Mouse (Mus musculus) adrenal gland, postnatal 36 days (tissue): ENCODE results near the gene Ccm2l. TPM values are rescaled to one million over a fixed set of nuclear protein-coding genes. Genes with fewer than 3 reads are reported as not detected.

ENCODE experiments used
- DNase-seq, 2 experiments: peaks; one replicate each; pipeline ENCODE4 v3.0.0; 2021; ENCODE audit warnings: mixed read lengths in 1 of 2
- total RNA-seq, 2 experiments: library from RNA; stranded (reverse); gene quantifications; 2 replicates each; pipeline ENCODE4 v1.2.3; 2021

Gene Ccm2l
- total RNA-seq, 2 experiments from 2014 or later = 10.2 to 11.0 TPM

GRCm38 (mm10) chr2:153052700-153053351, 12.9 kb upstream of the Ccm2l start:
- peak; percentile 19 to 42 for DNase-seq

DNA sequence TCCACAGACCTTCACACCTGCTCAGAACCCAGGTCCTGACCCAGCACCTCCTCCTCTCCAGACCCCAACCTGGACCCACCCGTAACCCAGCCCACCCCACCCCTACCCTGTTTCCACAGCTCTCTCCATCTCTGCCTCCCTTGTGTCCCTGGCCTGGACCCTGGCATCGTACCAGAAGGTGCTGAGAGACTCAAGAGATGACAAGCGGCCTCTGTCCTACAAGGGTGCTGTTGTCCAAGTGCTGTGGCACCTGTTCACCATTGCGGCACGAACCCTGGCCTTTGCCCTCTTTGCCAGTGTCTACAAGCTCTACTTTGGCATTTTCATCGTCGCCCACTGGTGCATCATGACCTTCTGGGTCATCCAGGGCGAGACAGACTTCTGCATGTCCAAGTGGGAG, 11.9 kb upstream of the Ccm2l start:
- no peak for DNase-seq

- no peak for DNase-seq
Measured at GRCm38 (mm10) chr2:153055270-153055920, 10.4 kb upstream of the Ccm2l start.

DNA sequence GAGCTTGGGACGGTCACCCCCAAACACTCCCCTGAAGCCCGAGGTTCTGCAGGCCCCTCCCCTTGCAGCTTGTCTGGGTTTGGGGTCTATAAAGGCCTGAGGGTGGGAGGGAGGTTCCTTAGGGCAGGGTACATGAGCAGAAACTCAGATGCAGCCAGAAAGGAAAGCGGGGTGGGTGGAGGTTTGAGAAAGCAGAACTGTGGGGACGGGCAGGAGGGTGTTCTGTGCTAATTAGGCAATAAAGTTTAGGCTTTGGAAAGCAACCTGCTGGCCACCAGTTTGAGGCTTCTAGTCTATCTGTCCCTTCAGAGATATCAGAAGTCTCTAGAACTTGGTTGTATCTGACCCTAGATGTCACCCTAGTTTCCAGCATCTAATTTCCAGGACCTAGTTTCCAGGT, 7.4 kb upstream of the Ccm2l start:
- no peak for DNase-seq

GRCm38 (mm10) chr2:153060216-153060615, 5.5 kb upstream of the Ccm2l start:
- DNase-seq = no peak

DNA sequence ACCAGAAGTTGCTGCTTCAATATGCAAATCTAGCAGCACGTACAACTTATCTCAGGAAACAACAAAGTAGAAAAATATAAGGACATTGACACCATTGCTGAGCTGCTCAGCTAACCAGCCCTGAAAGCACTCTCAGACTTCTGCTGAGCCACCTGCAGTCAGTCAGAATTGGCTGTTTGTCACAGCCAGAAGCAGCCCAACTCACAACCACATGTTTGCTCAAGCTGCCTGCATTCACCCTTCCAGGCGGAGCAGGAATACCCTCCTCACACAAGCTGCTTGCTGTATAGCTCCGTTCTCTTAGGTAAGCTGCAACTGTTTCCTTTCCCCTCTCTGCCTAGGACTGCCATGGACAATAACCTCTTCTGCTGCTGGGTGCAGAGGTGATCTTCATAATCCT, 2.4 kb upstream of the Ccm2l start:
- no peak for DNase-seq

DNA sequence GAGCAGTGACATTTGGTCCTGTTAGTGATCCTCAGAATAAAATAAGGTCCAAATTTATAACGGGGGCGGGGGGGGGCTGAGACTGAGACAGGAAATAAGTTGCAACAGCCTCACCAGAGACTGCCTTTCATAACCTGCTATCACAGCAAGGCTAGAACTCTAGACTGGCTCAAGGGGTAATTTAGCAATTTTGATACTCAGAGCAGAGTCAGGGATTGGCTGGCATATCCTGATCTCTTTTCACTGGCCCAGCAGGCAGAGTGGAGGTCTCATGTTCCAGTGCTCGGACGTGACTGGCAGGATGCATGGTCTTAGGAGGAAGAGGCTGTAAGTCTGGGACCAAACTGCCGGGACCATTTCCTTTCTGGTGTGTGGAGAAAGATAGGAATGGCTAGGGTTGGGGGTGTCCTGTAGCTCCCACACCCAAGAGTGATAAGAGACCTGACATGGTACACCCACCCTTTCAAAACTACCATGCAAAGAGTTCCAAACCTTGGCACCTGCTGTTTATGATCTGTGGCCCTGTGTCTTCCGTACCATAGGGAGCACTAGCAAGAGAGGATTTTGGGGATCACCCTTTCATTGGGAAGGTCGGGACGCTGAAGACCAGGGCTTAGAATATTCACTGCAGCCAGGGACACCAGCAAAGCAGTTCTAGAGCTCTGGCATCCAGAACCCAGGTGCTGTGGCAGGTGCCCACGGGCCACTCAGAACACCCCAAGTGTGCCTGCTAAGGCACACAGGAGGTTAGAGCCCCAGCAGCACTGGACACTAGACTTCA, 1.4 kb upstream of the Ccm2l start:
- DNase-seq = no peak

GRCm38 (mm10) chr2:153066991-153067390, 1.2 kb downstream of the Ccm2l start:
- DNase-seq = no peak

DNA sequence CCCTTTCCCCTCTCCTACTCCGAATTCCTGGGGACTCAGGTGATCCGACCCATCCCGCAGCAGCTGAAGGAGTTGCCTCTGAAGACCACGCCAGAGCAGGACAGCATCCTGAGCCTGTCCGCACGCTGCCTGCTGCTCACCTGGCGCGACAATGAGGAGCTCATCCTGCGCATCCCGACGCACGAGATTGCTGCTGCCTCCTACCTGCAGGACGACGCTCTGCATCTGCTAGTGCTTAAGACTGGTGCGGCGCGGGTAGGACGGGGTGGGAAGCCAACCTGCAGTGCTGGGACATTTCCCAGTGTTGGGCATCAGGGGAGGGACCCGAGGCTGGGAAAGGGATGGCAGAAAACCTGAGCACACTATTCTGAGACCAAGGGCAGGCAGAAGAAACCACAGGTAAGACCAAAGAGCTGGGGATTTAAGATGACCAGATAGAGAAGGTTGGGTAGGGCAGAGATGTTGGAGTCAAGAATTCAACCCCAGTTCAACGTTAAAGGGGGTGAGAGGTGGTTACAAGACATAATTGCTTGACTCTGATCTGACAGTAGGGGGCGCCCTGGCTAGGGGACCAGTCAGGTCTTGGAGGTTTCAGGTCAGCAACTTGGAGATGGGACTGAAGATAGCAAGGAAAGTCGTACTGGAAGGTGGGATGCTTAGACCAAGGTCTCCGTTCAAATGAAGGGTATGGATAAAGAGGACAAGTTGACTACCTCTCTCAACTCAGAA, 5.2 kb downstream of the Ccm2l start:
- DNase-seq = peak; percentile 51 to 72

DNA sequence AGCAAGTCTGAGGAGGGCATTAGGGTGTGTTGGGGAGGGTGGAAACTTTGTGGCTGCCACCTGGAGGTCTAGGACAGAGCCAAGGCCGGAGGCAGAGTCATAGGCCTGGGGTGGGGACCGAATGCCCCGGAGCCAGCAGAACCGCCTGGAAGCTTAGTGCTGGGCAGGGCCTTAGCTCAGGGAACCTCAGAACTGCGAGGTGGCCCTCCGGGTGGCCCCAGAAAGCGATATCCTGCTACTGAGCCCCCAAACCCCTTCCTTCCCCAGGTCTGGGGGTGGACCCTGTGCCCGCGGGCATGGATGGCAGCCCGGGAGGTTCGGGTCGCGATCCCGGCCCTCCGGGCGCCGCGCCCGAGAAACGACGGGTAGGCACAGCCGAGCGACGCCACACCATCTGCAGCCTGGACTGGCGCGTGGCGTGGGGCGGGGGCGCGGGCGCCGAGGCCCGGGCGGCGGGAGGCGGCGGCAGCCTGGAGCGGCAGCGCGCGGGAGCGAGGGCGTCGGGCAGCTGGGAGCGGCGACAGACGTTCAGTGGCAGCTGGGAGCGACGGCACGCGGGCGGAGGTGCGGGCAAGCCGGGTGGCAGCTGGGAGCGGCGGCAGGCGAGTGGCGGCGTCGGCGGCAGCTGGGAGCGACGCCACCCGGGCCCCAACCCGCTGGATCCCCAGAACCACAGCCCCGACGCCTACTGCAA, 5.9 kb downstream of the Ccm2l start:
- DNase-seq = peak; percentile 46 to 61

- no peak for DNase-seq
Measured at GRCm38 (mm10) chr2:153074651-153075050, 8.9 kb downstream of the Ccm2l start.

DNA sequence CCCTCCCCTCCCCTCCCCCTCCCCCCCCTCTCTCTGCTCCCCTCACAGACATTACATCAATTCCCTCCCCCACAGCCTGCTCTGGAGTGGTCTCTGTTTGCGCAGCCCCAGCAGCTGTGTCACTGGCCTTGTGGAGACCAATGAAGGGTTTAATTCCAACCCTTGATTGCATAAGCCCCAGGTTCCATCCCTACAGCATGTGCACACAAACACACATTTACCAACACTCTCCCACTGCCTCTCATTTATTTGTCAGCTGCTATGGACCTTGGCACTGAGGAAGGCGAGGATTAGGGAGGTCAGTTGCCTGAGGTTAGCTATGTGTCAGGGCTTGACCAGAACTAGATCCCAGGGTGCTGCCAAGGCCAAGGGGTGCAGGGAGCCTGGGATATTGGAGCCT, 10.2 kb downstream of the Ccm2l start:
- no peak for DNase-seq

DNA sequence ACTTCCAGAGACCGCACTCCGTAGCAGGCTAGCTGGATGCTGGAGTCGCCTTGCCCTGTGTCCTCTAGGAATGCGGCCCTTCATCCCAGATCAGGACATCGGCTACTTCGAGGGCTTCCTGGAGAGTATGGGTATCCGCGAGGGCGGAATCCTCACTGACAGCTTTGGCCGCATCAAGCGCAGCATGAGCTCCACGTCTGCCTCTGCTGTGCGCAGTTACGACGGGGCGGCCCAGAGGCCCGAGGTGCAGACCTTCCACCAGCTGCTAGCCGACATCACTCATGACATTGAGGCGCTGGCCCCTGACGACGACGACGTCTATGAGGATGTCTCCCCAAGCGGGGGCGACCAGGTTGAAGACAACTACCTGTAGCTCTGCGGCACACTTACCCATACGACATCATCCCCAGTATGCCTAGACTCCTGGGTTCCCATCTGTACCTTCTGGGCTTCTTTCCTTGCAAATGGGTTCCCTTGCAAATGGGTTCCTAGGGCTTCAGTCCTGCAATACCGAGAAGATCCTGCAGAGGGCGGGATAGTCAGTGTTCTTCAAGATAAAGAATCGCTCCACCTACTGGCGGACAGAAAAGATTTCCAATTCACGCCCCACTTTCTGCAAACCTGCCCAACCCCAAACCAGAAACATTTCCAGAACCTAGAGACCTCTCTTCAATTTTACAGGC, 15.2 kb downstream of the Ccm2l start:
- DNase-seq = peak; percentile 79 to 82

DNA sequence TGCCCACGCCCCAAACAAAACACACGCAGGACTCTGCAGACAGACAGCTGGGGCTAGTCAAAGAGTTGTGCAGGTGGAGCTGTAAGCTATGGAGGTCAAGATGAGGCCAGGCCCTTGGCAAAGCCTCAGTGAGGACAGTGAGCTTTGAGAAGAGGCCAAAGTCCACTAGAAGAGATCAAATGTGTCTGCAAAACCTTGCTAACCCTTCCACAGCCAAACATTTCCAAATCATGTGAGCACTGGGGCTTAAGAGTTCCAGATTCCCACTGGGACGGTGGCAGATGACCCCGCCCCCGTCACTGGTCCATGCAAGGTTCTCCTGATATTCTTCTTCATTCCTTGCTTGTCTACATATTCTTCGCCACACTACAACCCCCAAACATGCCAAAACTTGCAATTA, 16.1 kb downstream of the Ccm2l start:
- DNase-seq = no peak

DNA sequence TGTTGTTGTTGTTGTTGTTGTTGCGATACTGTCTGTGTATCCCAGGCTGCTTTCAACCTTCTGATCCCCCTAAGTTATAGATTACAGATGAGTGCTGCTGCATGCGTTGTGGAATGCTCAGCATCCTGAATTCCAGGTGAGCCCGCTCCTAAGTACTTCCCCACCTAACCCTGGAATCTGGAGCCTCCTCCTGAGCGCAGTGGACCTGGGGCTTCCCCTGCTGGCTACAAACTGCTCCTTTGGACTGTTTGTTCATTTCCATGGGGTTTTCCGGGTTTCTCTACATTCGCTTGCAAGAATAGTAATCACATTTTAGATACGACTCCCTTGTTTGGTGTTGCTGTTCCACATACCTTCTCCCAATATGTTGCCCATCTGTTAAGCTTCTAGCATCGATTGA, 17.5 kb downstream of the Ccm2l start:
- no peak for DNase-seq

- no peak for DNase-seq
Measured at GRCm38 (mm10) chr2:153083824-153084223, 18.1 kb downstream of the Ccm2l start.

DNA sequence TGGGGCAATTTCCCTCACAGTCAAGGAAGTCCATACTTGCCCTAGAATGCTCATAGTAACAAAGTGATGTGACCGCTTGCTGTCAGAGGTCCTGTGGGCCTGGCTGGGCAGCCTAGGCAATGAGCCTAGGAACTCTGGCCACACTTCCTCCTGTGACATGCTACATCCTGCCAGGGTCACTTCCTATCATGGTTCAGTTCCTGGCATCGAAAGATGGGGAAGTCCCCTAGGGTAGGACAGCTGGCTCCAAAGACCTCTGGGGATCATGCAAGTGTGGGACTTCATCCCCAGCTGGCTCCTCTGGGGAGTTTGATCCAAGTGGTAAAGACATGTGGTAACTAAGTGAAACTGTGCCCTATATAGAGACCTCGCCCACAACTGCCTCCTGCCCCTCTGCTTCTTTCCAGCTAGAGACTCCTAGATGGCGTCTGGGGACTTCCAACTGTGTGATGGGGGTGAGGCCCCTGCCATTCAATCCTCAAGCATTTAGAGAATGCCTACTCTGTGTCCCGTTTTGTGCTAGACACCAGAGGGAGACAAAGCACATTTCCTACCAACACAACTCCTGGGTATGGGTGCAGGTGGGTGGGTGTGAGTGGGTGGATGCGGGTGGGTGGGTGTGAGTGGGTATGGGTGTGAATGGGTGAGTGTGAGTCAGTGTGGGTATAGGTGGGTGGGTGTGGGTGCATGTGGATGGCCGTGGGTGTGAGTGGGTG, 18.7 kb downstream of the Ccm2l start:
- peak; percentile 17 to 40 for DNase-seq

DNA sequence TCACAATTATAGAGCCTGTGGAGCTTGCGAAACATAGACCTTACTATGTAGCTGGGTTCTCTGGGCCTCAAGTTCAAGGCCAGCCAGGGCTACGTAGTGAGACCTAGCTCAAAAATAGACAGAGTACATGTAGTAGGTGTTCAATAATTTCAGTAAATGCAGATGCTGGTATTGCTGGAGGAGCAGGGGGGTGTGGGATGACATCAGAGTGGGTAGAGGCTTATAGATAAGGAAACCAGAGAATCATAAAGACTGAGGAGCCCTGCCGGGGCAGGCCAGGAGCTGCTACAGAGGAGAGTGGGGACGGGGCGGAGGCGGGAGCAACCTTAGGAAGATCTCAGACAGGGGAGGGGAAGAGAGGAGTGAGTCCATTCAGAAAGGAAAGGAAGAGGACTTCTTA, 19.8 kb downstream of the Ccm2l start:
- no peak for DNase-seq

GRCm38 (mm10) chr2:153086166-153086565, 20.4 kb downstream of the Ccm2l start:
- no peak for DNase-seq

DNA sequence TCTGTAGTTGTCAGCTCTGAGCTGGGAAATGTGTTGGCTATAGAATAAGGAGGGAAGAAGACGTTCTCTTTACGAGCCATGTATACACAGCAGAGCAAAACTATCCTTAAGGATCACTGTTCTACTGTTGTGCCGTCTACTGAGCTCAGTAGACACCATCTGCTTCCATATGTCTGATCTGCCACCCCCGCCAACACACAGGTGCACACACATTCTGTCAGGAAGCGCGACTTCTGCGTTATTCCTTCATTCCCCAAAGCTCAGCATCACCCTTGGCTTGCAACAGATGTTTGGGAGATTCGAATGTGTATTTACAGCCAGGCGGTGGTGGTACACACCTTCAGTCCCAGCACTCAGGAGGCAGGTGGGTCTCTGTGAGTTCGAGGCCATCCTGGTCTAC, 21.3 kb downstream of the Ccm2l start:
- no peak for DNase-seq

- no peak for DNase-seq
Measured at GRCm38 (mm10) chr2:153089316-153089715, 23.6 kb downstream of the Ccm2l start.
